Mouse (Mus musculus) adrenal gland, adult 2 months (tissue): Measurements from ENCODE around the gene 4921504E06Rik. TPM values are rescaled to one million over a fixed set of nuclear protein-coding genes. Genes with fewer than 3 reads are reported as not detected.

Experiments used
- DNase-seq: peaks from one replicate; pipeline ENCODE4 v3.0.0; 2021
- polyA plus RNA-seq: library from polyadenylated mRNA; depleted of rRNA; stranded (reverse); fragments of >200 nt; gene quantifications from 2 replicates; pipeline ENCODE4 v1.2.3, GENCODE M21; 2012
- total RNA-seq, 2 experiments: library from RNA; stranded (reverse); gene quantifications; 2 replicates each; pipeline ENCODE4 v1.2.3; 2021

The 4921504E06Rik gene
- total and polyA plus RNA-seq, 3 experiments, result not detected

DNA sequence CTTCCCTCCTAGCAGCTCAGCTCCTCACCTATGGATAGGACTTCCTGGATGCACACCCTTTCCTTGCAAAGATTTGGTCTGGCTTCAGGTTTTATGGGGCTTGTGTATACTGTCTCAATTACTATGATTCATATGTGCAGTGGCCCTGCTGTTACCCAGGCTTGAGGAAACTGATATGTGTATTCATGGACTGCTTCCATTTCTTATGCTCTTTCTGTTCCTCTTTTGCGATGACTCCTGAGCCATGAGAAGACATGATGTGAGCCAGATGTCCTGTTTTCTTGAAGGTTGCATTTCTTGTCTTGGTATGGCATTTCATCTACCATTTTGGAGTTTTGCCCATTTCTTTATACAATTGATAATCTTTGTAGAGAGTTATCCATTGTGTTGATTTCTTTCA, 48.0 kb downstream of the 4921504E06Rik start:
- no peak for DNase-seq

GRCm38 (mm10) chr2:19490262-19490661, 63.5 kb downstream of the 4921504E06Rik start:
- DNase-seq, result no peak

DNA sequence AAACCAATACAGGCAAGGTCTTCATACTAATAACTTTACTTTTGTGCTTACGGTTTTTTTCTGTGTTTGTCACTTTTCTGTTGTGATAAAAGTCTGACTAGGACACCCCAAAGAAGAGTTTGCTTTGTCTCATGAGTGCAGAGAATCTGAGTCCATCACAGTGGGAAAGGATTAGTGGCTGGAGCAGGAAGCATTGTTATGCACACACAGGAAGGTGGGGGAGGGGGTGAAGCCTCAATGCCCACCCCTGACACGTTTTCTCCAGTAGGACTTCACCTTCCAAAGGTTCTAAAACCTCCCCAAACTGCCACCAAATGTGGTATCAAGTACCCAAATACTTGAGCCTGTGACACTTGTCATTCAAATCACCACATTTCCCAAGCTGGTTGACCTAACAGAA, 91.8 kb downstream of the 4921504E06Rik start:
- no peak for DNase-seq

GRCm38 (mm10) chr2:19458785-19459184, 94.9 kb downstream of the 4921504E06Rik start:
- DNase-seq, result no peak

- DNase-seq, result no peak
Observed at GRCm38 (mm10) chr2:19455857-19456482, 97.7 kb downstream of the 4921504E06Rik start.

DNA sequence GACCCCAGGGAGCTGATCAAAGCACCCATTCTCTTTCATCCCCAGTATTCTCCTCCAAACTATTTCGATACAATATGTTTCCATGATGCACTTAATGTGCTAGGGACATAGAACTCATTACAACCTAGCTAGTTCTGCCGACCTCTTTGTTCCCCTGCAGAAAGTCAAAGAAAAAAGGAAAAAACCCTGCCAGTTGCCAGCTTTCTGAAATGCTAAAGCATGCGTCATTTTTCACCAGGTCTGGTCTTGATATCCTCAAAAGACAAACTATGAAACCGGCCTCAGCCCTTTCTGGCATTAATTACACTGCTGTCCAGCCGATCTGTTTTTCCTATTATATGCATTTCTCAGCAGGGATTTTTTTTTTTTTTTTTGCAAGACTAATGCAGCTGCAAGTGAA, 98.5 kb downstream of the 4921504E06Rik start:
- no peak for DNase-seq

- DNase-seq, result no peak
Observed at GRCm38 (mm10) chr2:19452531-19453055, 101.1 kb downstream of the 4921504E06Rik start.

DNA sequence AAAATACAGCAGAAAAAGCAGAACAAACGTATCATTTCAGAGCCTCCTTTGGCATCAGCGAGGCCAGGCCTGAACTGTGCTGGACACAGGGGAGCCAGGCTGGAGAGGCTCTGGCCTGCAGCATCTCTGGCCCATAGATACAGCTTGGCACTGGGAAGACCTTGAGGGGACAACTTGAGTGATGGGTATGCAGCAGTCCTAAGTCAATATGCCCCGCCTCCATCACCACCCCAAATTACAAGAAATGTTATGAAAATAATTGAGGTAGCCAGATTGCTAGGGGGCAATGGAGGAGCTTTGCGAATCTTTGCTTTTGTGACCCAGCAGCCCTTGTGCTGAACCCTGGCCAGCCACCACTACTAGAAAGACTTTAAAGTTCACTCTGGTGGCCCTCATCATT, 104.4 kb downstream of the 4921504E06Rik start:
- DNase-seq, result no peak

- DNase-seq, result peak; percentile 30
Observed at GRCm38 (mm10) chr2:19448042-19448700, 105.5 kb downstream of the 4921504E06Rik start.

DNA sequence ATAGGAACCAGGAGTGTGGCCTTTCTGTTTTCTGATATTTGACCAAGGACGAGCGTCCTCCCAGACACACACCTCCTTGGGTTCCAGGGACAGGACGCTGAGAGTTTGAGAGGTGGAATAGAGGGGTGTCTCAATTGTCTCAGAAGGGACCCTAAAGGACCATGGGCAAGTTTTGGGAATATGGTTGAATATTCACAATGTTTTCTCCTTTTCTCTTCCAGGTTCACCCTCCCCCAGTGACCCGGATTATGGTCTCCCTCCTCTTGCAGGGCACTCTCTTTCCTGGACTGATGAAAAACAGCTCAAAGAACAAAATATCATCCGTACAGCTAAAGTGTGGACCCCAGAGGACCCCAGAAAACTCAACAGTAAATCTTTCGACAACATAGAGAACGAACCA, 107.0 kb downstream of the 4921504E06Rik start:
- no peak for DNase-seq

DNA sequence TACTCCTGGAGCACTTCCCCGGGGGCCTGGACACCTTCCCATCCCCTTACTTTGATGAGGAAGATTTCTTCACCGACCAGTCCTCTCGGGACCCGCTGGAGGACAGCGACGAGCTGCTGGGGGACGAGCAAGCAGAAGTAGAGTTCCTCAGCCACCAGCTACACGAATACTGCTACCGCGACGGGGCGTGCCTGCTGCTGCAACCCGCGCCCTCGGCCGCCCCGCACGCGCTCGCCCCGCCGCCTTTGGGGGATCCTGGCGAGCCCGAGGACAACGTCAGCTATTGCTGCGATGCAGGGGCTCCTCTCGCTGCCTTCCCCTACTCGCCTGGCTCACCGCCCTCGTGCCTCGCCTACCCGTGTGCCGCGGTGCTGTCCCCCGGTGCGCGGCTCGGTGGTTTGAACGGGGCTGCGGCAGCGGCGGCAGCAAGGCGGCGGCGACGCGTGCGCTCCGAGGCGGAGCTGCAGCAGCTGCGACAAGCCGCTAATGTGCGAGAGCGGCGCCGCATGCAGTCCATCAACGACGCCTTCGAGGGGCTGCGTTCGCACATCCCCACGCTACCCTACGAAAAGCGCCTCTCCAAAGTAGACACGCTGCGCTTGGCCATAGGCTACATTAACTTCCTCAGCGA, 107.7 kb downstream of the 4921504E06Rik start:
- no peak for DNase-seq

DNA sequence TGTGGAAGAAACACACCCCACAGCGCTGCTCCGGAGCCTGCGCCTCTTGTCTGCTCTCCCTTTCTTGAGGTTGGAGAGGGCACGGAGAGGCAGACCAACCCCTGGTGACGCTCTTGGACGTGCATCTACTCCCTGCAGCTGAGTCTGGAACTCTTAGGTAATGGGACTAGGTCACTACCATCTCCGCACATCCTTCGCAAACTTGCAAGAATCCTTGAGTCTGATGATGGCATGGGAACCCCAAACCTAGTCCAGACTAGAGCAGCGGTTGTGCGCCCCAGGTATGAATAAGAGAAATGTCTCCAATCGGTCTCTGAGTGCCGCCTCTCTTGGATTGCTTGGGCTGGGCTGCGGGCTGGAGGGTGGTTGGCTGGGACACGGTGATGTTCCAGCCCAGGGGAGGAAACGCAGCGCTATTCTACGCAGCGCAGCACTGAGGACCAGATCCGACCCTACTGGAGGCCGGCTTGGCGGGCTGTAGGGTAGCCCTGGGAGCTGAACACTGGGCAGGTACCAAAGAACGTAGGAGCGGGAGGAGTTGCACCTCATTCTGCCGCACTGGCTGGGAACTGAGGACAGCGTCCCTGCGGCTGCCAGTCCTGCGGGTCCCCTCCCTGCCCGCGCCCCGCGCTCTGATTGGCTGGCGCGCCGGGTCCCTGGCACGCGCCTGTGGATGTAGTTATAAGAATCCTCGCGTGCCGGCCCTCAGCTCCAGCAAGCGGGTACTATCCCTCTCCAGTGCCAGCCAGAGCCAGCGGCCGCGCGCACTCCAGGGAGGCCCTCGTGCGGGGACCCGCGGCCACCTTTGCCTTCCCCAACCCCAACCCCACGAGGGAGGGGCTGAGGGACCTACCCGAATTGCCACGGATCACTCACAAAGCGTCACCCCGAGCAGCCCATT, 108.5 kb downstream of the 4921504E06Rik start, which contains the start of gene Ptf1a:
Gene Ptf1a (plus strand): TSS at position 733 of the 901 bp plus-strand sequence.
- DNase-seq, result no peak

GRCm38 (mm10) chr2:19444346-19444745, 109.4 kb downstream of the 4921504E06Rik start:
- no peak for DNase-seq

- DNase-seq, result no peak
Observed at GRCm38 (mm10) chr2:19431614-19432323, 121.9 kb downstream of the 4921504E06Rik start.

DNA sequence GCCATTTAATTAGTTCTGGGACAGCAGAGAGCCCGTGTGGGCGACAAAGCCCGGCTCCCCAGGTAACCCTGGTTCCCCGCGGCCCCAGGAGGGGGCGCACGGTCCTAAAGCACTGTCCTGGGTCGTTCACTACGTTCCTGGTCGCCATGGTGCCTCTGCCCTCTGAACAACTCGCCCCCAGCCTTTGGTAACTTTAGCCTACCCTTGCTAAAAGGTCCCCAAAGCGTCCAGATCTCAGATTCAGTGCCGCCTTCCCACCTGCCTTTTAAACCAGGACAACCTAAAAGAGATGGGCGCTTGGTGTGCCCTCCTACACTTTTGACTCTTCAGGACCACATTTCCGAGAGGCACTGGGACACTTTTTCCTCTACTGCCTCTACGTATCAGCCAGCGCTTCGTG, 122.5 kb downstream of the 4921504E06Rik start:
- DNase-seq, result no peak

DNA sequence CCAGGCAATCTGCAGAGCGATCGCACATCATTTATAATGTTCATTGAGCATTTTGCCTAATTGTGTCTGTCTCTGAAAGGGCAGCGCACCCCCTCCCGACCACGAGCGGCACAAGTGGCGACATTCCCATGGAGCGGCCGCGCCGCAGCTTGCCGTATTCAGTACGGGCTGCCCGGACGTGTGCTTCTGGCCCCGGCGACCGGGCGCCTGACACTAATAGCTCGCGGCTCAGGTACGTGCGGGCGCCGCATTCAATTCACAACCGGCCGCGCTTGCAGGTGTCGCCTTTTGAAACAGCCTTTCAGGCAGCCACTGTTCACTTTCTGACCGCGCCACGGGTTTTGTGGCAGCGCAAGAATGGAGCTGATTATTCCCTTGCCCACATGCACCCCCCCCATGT, 123.0 kb downstream of the 4921504E06Rik start:
- DNase-seq, result no peak

DNA sequence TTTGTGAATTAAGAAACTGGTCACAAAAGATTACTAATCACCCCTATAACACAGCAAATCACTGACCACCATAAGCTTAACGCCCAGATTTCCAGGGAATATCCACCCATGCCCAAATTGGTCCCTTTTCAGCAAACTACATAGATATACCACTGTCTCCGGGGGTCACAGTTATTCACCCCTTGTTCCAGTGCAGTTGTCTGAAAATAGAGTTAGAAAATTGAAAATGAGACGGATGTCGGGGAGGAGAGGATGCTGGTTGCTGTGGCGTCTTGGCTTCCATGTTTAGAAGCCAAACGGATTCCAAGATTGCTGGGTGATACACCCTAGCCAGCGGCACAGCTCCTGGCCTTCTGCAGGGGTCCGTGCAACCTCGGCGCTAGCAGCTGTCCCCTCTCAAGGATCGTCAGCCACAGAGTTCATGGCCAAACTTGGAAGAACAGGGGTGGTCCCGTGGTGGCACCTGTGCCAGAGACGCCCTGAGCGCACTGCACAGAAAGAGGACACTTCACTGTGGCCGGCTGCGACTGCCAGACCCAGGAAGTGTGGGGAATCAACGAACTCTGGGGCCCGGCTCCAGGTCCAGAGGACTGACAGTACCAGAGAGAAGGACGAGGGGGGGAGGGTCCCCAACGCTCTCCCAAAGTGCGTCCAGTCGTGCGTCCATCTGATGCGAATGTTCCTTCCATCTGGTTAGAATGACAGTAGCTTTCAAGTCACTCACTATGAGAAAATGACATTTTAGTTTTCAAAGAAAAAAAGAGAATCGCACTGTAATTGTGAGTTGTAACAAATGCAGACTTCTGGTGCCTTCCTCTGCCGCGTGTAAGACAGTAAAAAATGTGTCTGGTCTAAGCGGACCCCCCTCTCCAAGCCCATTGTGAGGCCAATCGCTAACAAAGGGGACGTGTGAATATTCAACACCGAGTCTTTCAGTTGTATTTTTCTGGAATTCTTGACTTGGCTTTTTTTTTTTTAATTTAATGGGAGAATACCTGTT, 123.7 kb downstream of the 4921504E06Rik start:
- DNase-seq, result no peak

GRCm38 (mm10) chr2:19429031-19429430, 124.7 kb downstream of the 4921504E06Rik start:
- peak; percentile 33 for DNase-seq

GRCm38 (mm10) chr2:19423086-19423485, 130.6 kb downstream of the 4921504E06Rik start:
- DNase-seq, result no peak

DNA sequence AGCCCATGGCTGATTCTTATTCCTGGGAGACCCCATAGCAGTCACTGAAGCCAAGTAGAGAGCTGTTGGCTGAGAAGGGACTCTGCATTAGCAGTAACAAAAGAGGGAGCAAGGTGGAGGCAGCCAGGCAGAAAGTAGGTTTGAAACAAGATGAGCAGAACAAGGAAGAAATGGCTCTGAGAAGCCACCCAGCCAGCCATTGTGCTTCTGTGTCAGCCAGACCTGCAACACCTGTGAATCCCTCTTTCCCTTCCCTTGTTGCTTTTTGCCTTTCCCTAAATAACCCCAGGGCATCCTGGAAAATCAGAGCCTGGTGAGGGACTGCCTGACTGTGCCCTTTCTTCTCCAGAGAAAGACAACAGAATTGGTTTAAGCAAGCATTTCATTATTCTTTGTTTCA, 131.5 kb downstream of the 4921504E06Rik start:
- no peak for DNase-seq
